Mouse (Mus musculus): ENCODE measurements around the gene Rhbdd2. TPM values are rescaled to one million over a fixed set of nuclear protein-coding genes. Genes with fewer than 3 reads are reported as not detected.

Rhbdd2 gene
- polyA plus RNA-seq, 1 experiment from 2014 or later = 51.9 TPM

DNA sequence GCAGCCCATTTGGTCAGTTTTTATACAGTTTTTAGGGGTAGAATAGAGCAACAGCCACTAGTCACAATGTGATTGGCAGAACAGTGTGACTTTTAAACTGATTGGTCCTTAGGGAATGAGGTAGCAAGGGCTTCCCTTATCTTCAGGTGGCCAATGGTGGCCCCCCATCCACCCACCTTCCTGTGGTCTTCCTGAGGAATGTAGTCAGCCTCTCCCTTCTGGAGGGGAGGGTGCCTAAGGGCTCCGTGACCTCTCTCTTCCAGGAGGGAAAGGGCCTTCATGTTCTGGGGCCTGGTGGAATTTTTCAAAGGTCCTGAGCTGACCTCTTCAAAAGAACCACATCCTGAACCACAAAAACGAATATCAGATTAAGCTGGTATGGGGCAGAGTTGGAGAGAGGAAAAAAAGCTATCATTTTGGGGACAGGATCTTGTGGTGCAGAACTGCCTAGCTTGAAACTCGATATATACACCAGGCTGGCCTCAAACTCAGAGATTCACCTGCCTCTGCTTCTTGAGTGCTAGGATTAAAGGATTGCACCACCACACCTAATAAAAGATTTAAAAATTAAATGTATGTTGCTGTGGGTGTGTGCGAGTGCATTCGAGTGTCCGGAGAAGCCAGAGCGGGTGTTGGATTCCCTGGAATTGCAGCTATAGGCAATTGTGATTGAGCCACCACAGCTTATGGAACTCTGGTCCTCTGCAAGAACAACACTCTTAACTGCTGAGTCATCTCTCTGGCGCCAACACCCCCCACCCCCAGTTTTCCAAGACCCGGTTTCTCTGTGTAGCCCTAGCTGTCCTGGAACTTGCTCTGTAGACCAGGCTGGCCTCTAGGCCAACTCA is 16.3 kb downstream of the Rhbdd2 start:
- WGBS = 77% methylated on average over 9 of the region's 9 CpGs
- Histone ChIP-seq H3K9ac (no peak overlapping the region), H3K27ac (no peak overlapping the region), H3K4me1 (0 out of 2 replicates have a peak, but pooled peaks cover 7% of the 10 kb centered on the region), H3K4me2 (no peak overlapping the region), H3K36me3 (peaks cover 3% of the 10 kb centered on the region; the same call in 1 of the 2 replicates), H3K9me3 (replicated peaks) (no peaks in the 10 kb centered on the region), H3K27me3 (no peaks in the 10 kb centered on the region), H3K4me3 (replicated peaks) (no peak overlapping the region)
- no peak for ATAC-seq (replicated peaks; ENCODE audit: low FRiP score)

DNA sequence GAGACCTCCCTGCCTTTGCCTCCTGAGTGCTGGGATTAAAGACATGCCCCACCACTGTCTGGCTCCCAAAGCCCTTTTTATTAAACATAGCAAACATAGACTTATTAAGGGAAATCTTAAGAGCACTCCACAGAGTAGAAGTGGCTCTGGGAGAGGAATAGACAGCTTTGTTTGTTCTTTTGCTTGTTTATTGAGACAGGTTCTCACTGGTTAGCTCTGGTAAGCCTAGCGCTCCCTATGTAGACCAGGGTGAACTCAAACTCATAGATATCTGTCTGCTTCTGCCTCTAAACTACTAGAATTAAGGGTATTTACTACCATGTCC is 16.9 kb downstream of the Rhbdd2 start:
- Histone ChIP-seq H3K27me3 (no peaks in the 10 kb centered on the region), H3K9me3 (replicated peaks) (no peaks in the 10 kb centered on the region), H3K4me2 (no peak overlapping the region), H3K36me3 (no peaks in the 10 kb centered on the region), H3K27ac (no peak overlapping the region), H3K9ac (no peak overlapping the region), H3K4me1 (0 out of 2 replicates have a peak, but pooled peaks cover 7% of the 10 kb centered on the region), H3K4me3 (replicated peaks) (no peak overlapping the region)
- no peak for ATAC-seq (replicated peaks; ENCODE audit: low FRiP score)
- 95% methylated on average over 1 of the region's 1 CpGs for WGBS

DNA sequence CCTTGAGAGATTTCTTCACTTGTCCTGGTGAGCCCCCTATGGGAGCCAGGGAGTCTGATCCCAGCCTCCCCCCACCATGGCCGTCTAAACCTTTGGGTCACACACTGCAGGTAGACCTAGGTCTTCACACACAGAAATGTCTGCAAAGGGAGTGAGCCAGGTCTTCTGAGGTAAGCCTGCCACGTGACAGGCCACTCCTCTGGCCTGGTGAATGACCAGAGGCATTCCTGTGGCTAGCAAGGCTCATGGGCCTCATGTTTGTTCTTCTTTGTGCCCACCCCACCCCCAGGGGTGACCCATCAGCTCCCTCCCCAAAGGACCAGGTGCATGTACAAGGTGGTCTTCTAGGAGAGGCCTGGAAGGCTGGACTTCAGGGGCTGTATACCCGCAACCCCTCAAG is 19.1 kb downstream of the Rhbdd2 start:
- H3K36me3 ChIP-seq = no peaks in the 10 kb centered on the region
- 0 out of 2 replicates have a peak, but pooled peaks cover 7% of the 10 kb centered on the region for H3K4me1 ChIP-seq
- H3K4me3 ChIP-seq (replicated peaks) = no peak overlapping the region
- no peak overlapping the region for H3K9ac ChIP-seq
- no peak overlapping the region for H3K27ac ChIP-seq
- 0 out of 2 replicates have a peak, but pooled peaks have one; percentile 25 for ATAC-seq (replicated peaks; ENCODE audit: low FRiP score)
- WGBS = 81% methylated on average over 3 of the region's 3 CpGs
- H3K4me2 ChIP-seq = no peak overlapping the region
- H3K9me3 ChIP-seq (replicated peaks) = no peaks in the 10 kb centered on the region
- no peaks in the 10 kb centered on the region for H3K27me3 ChIP-seq

DNA sequence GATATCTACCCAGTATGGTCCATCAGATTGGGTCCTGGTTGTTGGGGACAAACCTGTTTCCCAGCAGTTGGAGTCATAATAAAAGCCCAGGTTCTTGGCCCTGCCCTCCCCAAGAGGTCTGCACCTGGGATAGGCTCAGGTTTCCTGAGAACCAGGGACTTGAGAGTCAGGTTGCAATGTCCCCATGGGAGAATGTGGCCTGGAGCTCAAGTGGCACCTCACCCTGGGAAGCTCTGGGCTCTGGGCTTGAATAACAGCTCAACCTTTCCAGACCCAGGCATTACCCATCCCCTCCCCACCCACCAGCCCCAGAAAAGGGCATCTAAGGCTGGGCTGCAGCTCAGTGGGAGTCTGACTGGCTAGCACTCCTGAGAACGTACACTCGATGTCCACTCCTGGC is 20.8 kb downstream of the Rhbdd2 start:
- ATAC-seq (replicated peaks; ENCODE audit: low FRiP score) = 0 out of 2 replicates have a peak, but pooled peaks have one; percentile 36

DNA sequence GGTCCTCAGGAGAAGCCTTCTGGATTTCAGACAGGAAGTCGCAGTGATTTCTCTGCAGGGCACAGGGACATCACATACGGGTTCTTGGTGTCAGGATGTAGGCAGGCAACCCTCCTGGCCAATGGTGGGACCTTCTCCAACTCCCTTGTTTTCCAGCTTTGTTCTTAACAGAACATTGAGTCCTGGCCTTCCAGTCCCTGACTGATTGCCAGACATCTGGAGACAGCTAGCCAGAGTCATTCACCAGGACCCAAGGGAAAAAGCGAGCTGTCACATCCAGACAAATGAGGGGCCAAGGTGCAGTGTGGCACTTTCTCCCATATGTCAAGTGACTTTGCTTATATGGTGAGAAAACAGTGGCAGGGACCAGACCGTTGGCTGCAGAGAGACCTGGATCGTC is 23.6 kb downstream of the Rhbdd2 start:
- ATAC-seq (replicated peaks; ENCODE audit: low FRiP score) = no peak
- WGBS = 76% methylated on average over 5 of the region's 5 CpGs
- no peak overlapping the region for H3K27ac ChIP-seq

More for the DNA sequence above, 20.8 kb downstream of the Rhbdd2 start:
- Histone ChIP-seq H3K9ac (no peak overlapping the region), H3K9me3 (replicated peaks) (no peaks in the 10 kb centered on the region), H3K27ac (0 out of 2 replicates have a peak overlapping the region, but pooled peaks have one; percentile 6), H3K4me1 (0 out of 2 replicates have a peak, but pooled peaks cover 7% of the 10 kb centered on the region), H3K4me2 (no peak overlapping the region), H3K4me3 (replicated peaks) (no peak overlapping the region), H3K36me3 (no peaks in the 10 kb centered on the region), H3K27me3 (no peaks in the 10 kb centered on the region)
- WGBS = 31% methylated on average over 2 of the region's 2 CpGs

DNA sequence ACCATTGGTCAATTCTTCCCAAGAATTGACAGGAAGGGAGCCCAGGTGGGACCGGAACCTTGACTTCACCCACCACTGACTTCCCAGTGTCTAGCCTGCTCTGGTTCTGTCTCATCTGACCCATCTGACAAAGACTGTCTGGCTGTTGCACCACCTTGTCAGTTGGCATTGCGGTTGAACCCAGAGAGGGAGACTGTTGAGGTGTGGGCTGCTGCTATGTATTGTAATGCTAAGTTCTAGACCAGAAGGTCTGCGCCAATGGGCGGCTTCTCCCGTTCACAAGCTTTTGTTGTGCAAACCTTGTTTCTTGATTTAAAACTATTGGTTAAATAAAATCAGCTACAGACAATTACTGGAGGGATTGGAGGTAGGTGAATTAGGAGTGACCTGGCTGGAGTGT is 24.7 kb downstream of the Rhbdd2 start:
- Histone ChIP-seq H3K27ac (no peak overlapping the region), H3K9ac (no peak overlapping the region), H3K27me3 (no peaks in the 10 kb centered on the region), H3K4me2 (no peak overlapping the region), H3K4me1 (0 out of 2 replicates have a peak, but pooled peaks cover 7% of the 10 kb centered on the region), H3K4me3 (replicated peaks) (no peak overlapping the region), H3K9me3 (replicated peaks) (no peaks in the 10 kb centered on the region), H3K36me3 (no peaks in the 10 kb centered on the region)
- WGBS = 86% methylated on average over 5 of the region's 5 CpGs
- no peak for ATAC-seq (replicated peaks; ENCODE audit: low FRiP score)

More for the DNA sequence above, 23.6 kb downstream of the Rhbdd2 start:
- no peak overlapping the region for H3K4me3 ChIP-seq (replicated peaks)
- no peak overlapping the region for H3K9ac ChIP-seq
- no peaks in the 10 kb centered on the region for H3K9me3 ChIP-seq (replicated peaks)
- no peaks in the 10 kb centered on the region for H3K36me3 ChIP-seq
- H3K4me1 ChIP-seq = 0 out of 2 replicates have a peak, but pooled peaks cover 7% of the 10 kb centered on the region
- no peaks in the 10 kb centered on the region for H3K27me3 ChIP-seq
- H3K4me2 ChIP-seq = no peak overlapping the region

DNA sequence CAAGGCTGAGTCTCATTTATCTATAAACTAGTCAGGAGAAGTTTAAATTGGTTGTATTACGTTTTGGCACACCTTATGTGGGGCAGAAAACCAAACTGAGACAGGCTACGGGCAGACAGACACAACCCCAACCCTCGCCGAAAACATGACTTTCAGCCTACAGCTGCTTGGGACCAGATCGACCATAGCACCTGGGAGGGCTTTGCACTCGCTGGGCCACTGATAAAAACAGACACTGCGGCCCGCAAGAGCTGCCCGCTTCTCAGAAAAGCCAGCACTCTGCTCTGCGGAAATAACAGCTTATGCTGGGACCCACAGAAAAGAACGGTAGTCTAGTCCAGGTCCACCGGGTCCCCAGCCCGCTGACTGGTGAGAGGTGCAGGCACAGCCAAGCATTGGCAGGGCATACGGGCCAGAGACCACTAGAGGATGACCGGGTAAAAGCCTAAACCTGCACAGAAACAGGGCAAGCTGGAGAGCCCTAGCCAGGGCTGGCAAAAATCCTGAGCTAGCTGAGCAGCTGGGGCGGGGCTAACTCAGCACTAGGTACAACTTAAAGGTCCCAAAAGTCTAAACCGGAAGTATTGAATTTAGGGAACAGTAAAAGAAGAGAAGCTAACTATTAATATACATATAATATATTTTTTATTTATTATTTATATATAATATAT is 25.4 kb downstream of the Rhbdd2 start:
- Histone ChIP-seq H3K36me3 (no peaks in the 10 kb centered on the region), H3K9me3 (replicated peaks) (no peaks in the 10 kb centered on the region), H3K9ac (no peak overlapping the region), H3K4me3 (replicated peaks) (no peak overlapping the region), H3K27me3 (no peaks in the 10 kb centered on the region), H3K27ac (no peak overlapping the region), H3K4me1 (0 out of 2 replicates have a peak, but pooled peaks cover 7% of the 10 kb centered on the region), H3K4me2 (no peak overlapping the region)
- ATAC-seq (replicated peaks; ENCODE audit: low FRiP score) = no peak
- WGBS = 60% methylated on average over 17 of the region's 17 CpGs

DNA sequence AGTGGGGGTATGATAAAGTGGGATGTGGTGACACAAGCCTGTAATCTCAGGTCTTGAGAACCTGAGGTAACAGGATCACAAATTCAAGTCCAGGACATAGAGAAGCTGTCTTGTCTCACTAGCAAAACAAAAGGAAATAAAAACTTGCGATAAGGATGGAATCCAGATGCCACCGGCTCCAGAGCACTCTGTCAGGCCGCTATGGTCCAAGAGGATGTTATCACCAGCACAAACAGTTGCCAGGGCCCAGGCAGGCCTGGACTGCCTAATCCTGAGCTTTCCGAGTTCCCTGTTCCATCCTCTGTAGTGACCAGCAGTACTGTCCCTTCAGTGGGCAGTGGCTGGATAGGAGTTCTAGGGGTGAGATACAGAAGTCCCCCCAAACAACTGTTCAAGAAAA is 27.5 kb downstream of the Rhbdd2 start:
- ATAC-seq (replicated peaks; ENCODE audit: low FRiP score) = no peak
- H3K27ac ChIP-seq = no peak overlapping the region
- H3K36me3 ChIP-seq = no peaks in the 10 kb centered on the region
- H3K27me3 ChIP-seq = no peaks in the 10 kb centered on the region
- no peak overlapping the region for H3K4me3 ChIP-seq (replicated peaks)
- WGBS = 71% methylated on average over 4 of the region's 4 CpGs
- H3K4me2 ChIP-seq = no peak overlapping the region
- H3K4me1 ChIP-seq = no peaks in the 10 kb centered on the region
- H3K9ac ChIP-seq = no peak overlapping the region
- H3K9me3 ChIP-seq (replicated peaks) = no peaks in the 10 kb centered on the region

DNA sequence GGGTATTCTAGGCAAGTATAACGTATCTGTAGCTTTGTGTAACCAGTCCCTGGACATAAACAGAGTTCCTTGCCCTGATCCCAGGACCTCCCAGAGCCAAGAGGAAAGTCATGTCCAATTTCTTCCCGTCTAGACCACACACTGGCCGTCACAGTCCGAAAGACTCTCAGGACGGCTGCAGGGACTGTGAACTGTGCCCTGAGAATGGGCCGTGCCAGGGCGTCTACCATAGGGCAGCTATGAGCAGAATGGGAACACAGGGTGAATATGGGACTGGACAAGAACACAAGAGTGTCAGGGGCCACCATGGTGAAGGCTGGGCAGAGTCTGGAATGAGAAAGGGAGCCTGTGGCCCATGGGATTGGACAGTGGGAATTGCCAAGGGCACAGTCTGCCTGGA is 28.1 kb downstream of the Rhbdd2 start:
- H3K4me1 ChIP-seq = no peaks in the 10 kb centered on the region
- no peak overlapping the region for H3K4me2 ChIP-seq
- ATAC-seq (replicated peaks; ENCODE audit: low FRiP score) = no peak
- 86% methylated on average over 7 of the region's 7 CpGs for WGBS
- H3K4me3 ChIP-seq (replicated peaks) = no peak overlapping the region
- H3K9me3 ChIP-seq (replicated peaks) = no peaks in the 10 kb centered on the region
- H3K36me3 ChIP-seq = no peaks in the 10 kb centered on the region
- no peak overlapping the region for H3K27ac ChIP-seq
- H3K9ac ChIP-seq = no peak overlapping the region
- no peaks in the 10 kb centered on the region for H3K27me3 ChIP-seq

DNA sequence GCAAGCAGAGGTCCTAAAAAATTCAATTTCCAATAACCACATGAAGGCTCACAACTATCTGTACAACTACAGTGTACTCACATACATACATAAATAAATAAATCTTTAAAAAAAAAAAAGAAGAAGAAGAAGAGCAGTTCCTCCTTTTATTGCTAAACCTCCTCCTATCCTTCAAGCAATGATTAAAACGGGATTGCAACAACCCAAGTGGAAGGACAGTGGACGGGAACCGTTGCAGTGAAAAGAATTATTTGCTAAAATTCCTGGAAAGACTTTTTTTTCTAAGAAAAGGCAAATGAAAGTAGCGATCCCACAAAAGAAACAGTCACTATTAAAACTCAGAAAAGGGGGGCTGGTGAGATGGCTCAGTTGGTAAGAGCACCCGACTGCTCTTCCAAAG is 34.5 kb downstream of the Rhbdd2 start:
- Histone ChIP-seq H3K27me3 (no peaks in the 10 kb centered on the region), H3K36me3 (no peaks in the 10 kb centered on the region), H3K9ac (no peak overlapping the region), H3K4me3 (replicated peaks) (no peak overlapping the region), H3K4me2 (no peak overlapping the region), H3K27ac (no peak overlapping the region), H3K9me3 (replicated peaks) (no peaks in the 10 kb centered on the region), H3K4me1 (peaks cover 20% of the 10 kb centered on the region)
- ATAC-seq (replicated peaks; ENCODE audit: low FRiP score) = no peak
- WGBS = 86% methylated on average over 5 of the region's 5 CpGs

DNA sequence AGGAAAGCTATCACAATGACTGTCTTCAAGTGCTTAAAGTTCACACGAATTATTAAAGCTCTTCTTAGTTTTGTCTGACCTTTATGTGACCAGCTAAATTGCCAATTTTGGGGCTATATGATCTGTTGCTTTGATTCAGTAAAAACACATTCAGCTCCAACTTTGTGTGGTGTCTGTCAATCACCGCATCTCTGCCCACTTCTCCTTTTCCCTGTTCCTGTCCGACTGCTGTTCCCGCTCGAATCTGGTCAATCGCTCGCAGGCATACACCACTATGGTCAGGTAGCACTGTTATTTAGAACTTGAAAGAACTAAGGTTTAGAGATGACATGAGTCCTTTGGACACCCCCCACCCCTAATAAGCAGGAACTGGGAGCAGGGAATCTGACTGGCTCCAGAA is 35.7 kb downstream of the Rhbdd2 start:
- 85% methylated on average over 7 of the region's 7 CpGs for WGBS
- no peak overlapping the region for H3K9ac ChIP-seq

DNA sequence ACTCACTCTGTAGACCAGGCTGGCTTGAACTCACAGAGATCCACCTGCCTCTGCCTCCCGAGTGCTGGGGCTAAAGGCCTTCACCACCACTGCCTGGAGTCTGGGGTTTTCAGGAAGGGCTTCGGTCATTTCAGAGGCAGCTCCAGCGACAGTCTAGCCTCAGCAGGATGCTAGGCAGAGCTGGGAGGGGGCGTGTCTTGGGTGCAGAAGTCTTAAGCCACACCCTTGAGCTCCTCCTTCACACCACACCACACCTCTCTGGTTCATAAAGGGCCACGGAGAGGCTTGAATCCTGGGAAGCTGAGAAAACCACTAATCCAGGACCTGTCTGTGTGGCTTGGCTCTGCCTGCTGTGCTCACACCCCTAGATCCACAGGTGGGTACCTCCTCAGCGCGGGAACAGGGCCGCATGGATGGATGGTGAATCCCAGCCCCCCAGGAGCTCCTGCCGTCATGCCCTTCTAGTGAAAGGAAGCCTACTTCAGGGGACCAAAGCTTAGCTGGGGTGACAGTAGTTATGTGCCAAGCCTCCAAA is 37.4 kb downstream of the Rhbdd2 start, which contains the start of gene Por:
TSS of gene Por (plus strand) at position 293 of the 535 bp plus-strand sequence.
- Histone ChIP-seq H3K9me3 (replicated peaks) (no peaks in the 10 kb centered on the region), H3K9ac (no peak within 1 kb of the TSS), H3K27ac (no peak within 1 kb of the TSS), H3K36me3 (no peaks in the 10 kb centered on the region), H3K4me1 (peaks cover 46% of the 10 kb centered on the region), H3K4me3 (replicated peaks) (peak within 1 kb of the TSS; percentile 11), H3K4me2 (0 out of 2 replicates have a peak within 1 kb of the TSS, but pooled peaks have one; percentile 9), H3K27me3 (no peaks in the 10 kb centered on the region)
- WGBS = 24% methylated on average over 9 of the region's 9 CpGs
- ATAC-seq (replicated peaks; ENCODE audit: low FRiP score) = no peak; the same call in 1 of the 2 replicates

More for the DNA sequence above, 35.7 kb downstream of the Rhbdd2 start:
- Histone ChIP-seq H3K4me2 (no peak overlapping the region), H3K27me3 (no peaks in the 10 kb centered on the region), H3K4me1 (peaks cover 31% of the 10 kb centered on the region), H3K4me3 (replicated peaks) (no peak overlapping the region), H3K27ac (no peak overlapping the region), H3K9me3 (replicated peaks) (no peaks in the 10 kb centered on the region), H3K36me3 (no peaks in the 10 kb centered on the region)
- ATAC-seq (replicated peaks; ENCODE audit: low FRiP score) = no peak
